Mouse (Mus musculus): ENCODE data around the gene Rpl3l. TPM values are rescaled to one million over a fixed set of nuclear protein-coding genes. Genes with fewer than 3 reads are reported as not detected.
A peak's percentile ranks its signal among the peaks of the same experiment; 100 is the strongest.

Gene Rpl3l
- polyA plus RNA-seq, 1 experiment from 2014 or later, result not detected

DNA sequence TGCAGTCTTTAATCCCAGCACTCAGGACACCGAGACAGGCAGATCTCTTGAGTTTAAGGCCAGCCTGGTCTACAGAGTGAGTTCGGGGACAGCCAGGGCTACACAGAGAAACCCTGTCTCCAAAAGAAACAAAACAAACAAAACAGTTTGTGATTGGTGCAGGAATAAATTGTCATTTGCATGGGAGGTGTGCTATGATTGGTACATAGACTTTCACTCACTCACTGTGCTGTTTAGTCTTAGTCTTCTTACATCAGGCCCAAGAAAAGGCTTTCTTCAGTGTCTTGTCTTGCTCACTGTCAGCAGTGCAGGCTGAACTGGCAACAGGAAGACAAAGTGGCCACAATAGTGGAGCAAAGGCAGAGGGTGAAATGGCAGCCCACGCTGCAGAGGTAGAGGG, 16.8 kb downstream of the Rpl3l start:
- Histone ChIP-seq H3K4me2 (no peak overlapping the region), H3K27ac (no peak overlapping the region), H3K9me3 (replicated peaks) (no peaks in the 10 kb centered on the region), H3K36me3 (peaks cover 23% of the 10 kb centered on the region), H3K4me3 (replicated peaks) (no peak overlapping the region), H3K9ac (no peak overlapping the region), H3K4me1 (replicated peaks) (peaks cover 8% of the 10 kb centered on the region), H3K27me3 (peaks cover 29% of the 10 kb centered on the region)
- no peak for DNase-seq
- no peak for ATAC-seq (ENCODE audit: low read depth)
- 72% methylated on average over 3 of the region's 3 CpGs for WGBS (ENCODE audit: insufficient replicate concordance)

DNA sequence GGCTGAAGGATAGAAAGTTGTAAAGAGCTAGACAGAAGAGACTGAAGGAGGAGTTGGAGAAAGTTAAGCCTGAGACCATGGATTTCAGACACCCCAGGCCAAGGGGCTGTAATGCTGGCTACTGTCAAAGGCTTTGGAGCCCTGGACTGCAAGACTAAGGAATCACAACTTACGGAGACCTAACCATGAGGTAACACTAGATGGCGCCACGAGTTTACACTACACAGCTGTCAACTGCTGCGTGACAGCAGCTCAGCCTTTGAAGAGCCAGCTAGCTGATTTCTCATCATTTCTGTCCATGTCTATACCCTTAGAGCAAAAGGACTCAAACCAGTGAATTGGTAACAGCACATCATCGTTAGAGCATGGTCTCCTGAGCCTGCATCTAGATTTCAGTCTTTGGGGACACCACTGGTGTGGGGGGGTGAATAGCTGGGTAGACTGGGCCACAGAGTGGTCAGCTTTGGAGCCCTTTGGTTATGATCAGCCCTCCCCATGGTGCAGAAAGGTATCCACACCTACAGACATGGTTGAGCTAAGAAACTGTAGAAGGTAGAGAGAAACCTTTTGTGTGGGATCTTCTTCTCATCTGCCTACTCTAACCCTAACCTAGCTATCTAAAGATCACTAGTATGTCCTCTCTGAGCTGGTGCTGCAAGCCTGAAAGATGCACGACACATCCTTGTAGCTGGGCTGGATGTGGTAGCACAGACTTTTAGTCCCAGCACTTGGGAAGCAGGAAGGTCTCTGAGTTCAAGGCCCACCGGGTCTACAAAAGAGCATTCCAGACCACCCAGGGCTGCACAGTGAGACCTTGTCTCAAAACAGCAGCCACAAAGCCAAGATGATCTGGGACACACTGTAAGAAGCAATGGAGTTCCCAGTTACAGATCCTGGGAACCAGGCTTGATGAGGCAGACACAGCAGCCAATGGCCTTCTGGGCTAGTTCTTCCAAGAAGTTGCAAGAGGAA, 18.2 kb downstream of the Rpl3l start:
- no peak overlapping the region for H3K9ac ChIP-seq
- H3K36me3 ChIP-seq, result peaks cover 13% of the 10 kb centered on the region; the same call in 1 of the 2 replicates
- H3K9me3 ChIP-seq (replicated peaks), result no peaks in the 10 kb centered on the region
- no peak overlapping the region for H3K27ac ChIP-seq
- no peak overlapping the region for H3K4me3 ChIP-seq (replicated peaks)
- WGBS (ENCODE audit: insufficient replicate concordance), result 18% methylated on average over 7 of the region's 7 CpGs
- H3K4me2 ChIP-seq, result no peak overlapping the region
- H3K4me1 ChIP-seq (replicated peaks), result no peaks in the 10 kb centered on the region
- H3K27me3 ChIP-seq, result peaks cover 42% of the 10 kb centered on the region
- DNase-seq (peak; percentile 63), ATAC-seq (ENCODE audit: low read depth) (peak; percentile 61)

DNA sequence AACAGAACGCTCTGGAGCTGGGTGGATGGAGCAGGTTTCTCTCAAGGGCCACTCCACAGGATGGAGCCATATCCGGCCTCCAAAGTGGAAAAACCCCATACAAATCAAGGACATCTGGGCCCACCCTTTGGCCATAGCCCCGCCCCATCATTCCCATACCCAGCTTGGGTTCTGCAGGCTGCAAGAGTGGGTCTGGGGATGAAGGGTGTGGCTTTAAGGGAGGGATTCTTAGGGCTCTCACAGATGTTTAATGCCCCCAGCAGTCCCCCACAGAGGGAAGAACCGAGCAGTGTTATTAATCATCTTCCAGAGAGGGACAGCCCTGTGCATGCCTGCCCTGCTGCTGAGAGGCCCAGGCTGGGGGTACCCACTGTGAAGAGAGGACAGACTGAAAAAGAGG, 19.4 kb downstream of the Rpl3l start:
- Histone ChIP-seq H3K27ac (no peak overlapping the region), H3K36me3 (peaks cover 4% of the 10 kb centered on the region; the same call in 1 of the 2 replicates), H3K9ac (no peak overlapping the region), H3K4me2 (no peak overlapping the region), H3K4me3 (replicated peaks) (no peak overlapping the region), H3K27me3 (peaks cover 54% of the 10 kb centered on the region), H3K9me3 (replicated peaks) (no peaks in the 10 kb centered on the region), H3K4me1 (replicated peaks) (no peaks in the 10 kb centered on the region)
- DNase-seq (no peak), ATAC-seq (ENCODE audit: low read depth) (no peak)
- 45% methylated on average over 4 of the region's 4 CpGs for WGBS (ENCODE audit: insufficient replicate concordance)

GRCm38 (mm10) chr17:24751528-24751927, 23.9 kb downstream of the Rpl3l start:
- H3K9ac ChIP-seq, result no peak overlapping the region
- peaks cover 96% of the 10 kb centered on the region for H3K27me3 ChIP-seq
- H3K27ac ChIP-seq, result no peak overlapping the region
- no peak for ATAC-seq (ENCODE audit: low read depth)
- no peak for DNase-seq
- H3K4me3 ChIP-seq (replicated peaks), result no peak overlapping the region
- H3K4me1 ChIP-seq (replicated peaks), result peaks cover 18% of the 10 kb centered on the region
- no peaks in the 10 kb centered on the region for H3K9me3 ChIP-seq (replicated peaks)
- no peak overlapping the region for H3K4me2 ChIP-seq
- no peaks in the 10 kb centered on the region for H3K36me3 ChIP-seq
- WGBS (ENCODE audit: insufficient replicate concordance), result 13% methylated on average over 4 of the region's 4 CpGs

DNA sequence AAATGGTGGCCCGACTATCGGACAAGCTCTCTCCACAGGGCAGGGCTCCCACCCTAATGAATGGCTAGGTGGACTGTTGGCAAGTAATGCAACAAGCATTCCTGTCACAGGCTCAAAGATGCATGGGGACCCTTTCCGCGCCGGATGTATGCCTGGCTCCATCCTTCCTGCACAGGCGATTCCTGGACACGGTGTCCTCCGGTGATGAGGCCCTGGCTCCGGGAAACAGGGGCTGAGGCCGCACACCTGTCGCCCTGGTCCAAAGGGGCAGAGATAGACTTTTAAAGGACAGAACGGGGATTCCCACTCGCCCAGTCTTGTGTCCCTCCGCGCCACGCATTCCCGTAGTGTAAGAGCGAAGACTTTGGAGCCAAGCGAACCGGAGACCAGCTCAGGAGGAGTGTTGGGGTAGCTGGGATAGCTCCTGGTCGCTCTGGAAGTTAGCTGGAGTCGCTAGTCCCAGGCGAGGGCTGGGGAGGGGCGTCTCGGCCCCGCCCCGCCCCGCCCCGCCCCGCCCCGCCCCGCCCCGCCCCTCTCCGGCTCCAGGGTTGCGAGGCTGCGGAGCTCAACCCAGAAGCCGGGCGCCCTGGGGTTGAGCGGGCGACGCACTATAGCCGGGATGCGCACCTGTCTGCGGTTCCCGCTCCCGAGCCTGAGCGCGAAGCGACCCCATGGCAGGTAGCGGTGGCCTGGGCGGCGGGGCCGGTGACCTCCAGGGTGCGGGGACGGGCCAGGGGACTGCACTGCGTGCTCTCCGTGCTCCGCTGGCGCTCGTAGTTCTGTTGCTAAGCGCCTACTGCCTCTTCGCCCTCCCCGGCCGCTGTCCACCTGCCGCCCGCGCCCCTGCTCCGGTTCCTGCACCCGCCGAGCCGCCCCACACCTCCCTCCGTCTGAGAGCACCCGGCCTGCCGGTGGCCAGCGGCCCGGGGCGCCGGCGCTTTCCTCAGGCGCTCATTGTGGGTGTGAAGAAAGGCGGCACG, 25.1 kb downstream of the Rpl3l start, which contains the start of gene Hs3st6:
Hs3st6 (plus strand) TSS at position 574 of the 980 bp plus-strand sequence.
- H3K27ac ChIP-seq, result no peak within 1 kb of the TSS
- peak within 1 kb of the TSS; percentile 77 for H3K4me2 ChIP-seq
- no peaks in the 10 kb centered on the region for H3K36me3 ChIP-seq
- H3K4me3 ChIP-seq (replicated peaks), result peak within 1 kb of the TSS; percentile 56
- H3K27me3 ChIP-seq, result peaks cover 96% of the 10 kb centered on the region
- peaks cover 18% of the 10 kb centered on the region for H3K4me1 ChIP-seq (replicated peaks)
- H3K9ac ChIP-seq, result peak within 1 kb of the TSS; percentile 22; the same call in 1 of the 2 replicates
- ATAC-seq (ENCODE audit: low read depth) (peak; percentile 71), DNase-seq (no peak)
- H3K9me3 ChIP-seq (replicated peaks), result no peaks in the 10 kb centered on the region
- WGBS (ENCODE audit: insufficient replicate concordance), result under 1% methylated on average over 80 of the region's 82 CpGs

DNA sequence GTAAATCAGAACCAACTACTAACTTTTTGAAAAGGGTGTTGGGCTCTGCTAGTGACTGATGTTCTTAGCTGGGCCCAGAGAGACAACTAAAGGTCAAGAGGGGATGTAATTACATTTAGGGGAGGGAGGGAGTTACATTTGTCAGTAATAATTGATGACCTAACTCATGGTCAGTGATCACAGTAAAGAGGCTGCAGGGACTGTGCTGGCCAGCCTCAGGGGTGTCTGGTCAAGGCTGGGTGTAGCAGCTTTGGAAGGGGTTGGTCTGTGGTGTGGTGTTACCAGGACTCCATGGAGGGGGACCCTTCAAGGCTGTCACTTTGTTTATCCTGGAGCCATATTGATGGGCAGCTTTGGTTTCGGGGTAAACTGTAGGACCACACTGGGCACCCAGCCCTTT, 29.8 kb downstream of the Rpl3l start:
- no peak overlapping the region for H3K4me3 ChIP-seq (replicated peaks)
- peaks cover 15% of the 10 kb centered on the region for H3K4me1 ChIP-seq (replicated peaks)
- H3K9me3 ChIP-seq (replicated peaks), result no peaks in the 10 kb centered on the region
- ATAC-seq (ENCODE audit: low read depth) (no peak), DNase-seq (no peak)
- H3K36me3 ChIP-seq, result no peaks in the 10 kb centered on the region
- H3K4me2 ChIP-seq, result no peak overlapping the region
- no peak overlapping the region for H3K9ac ChIP-seq
- peaks cover 81% of the 10 kb centered on the region for H3K27me3 ChIP-seq
- no peak overlapping the region for H3K27ac ChIP-seq
- WGBS (ENCODE audit: insufficient replicate concordance), result 67% methylated on average over 1 of the region's 1 CpGs

DNA sequence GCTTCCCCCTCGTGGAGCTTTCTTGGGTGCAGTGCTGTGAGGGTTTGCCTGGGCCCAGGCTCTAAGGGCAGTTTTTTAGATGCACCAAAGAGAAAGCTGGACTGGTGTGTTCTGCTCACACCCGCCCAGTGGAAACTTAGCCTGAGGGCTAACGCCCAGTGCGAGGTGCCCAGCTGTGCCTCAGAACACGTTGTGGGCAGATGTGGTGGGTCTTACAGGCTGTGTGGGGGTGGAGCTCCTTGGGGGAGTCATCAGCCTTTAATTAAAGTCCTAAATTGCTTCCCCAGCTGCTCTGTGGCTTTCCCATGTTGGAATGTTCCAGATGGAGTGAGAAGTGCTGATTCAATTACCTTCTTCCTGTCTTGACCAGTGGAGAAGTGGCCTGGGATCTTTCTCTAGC, 33.5 kb downstream of the Rpl3l start:
- H3K4me3 ChIP-seq (replicated peaks), result no peak overlapping the region
- no peak overlapping the region for H3K27ac ChIP-seq
- no peaks in the 10 kb centered on the region for H3K9me3 ChIP-seq (replicated peaks)
- no peaks in the 10 kb centered on the region for H3K36me3 ChIP-seq
- DNase-seq (no peak), ATAC-seq (ENCODE audit: low read depth) (no peak)
- no peak overlapping the region for H3K4me2 ChIP-seq
- H3K27me3 ChIP-seq, result peaks cover 60% of the 10 kb centered on the region
- WGBS (ENCODE audit: insufficient replicate concordance), result 43% methylated on average over 5 of the region's 5 CpGs
- H3K9ac ChIP-seq, result no peak overlapping the region
- H3K4me1 ChIP-seq (replicated peaks), result no peaks in the 10 kb centered on the region

DNA sequence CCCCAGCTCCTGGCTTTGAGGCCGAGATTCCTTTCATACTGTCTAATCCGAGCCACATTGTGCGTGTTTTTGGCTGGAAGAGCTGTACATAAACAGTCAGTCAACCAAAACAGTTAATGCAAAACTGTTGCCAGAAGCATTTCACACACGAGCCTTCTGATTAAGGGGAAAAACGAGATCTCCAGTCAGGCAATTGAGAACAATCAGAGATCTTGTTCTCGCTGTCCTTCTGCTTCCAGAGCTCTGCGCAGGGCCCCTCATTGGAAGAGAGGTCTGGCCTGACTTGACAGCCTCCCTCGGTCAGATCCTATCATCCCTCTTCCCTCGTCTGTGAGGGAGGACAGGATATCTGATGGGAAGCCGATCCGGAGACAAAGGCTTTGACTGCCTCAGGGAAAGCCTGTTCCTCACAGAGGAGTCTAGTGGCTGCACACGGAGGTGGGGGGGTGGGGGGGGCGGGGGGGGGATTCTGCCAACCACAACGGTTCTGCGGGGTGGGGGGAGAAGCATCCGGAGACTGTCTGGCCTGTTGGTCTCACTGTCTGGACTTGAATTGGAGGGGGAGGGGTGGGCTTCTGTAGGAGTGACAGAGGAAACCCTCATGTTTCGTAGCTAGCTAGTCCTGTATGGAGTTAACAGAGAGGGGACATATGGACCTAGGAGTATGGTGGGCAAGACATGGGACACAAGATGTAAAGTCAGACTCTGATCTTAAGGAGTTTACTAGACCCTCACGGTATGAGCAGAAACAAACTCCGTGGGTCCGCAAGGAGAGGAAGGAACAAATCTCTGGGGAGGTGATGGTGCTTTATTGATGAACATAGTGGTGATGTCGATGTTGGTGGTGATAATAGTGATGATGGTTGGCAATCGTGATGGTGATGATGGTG, 37.6 kb downstream of the Rpl3l start:
- no peaks in the 10 kb centered on the region for H3K36me3 ChIP-seq
- ATAC-seq (ENCODE audit: low read depth), result no peak
- peaks cover 65% of the 10 kb centered on the region for H3K27me3 ChIP-seq
- no peak for DNase-seq
- WGBS (ENCODE audit: insufficient replicate concordance), result 32% methylated on average over 22 of the region's 22 CpGs
- H3K9me3 ChIP-seq (replicated peaks), result no peaks in the 10 kb centered on the region
- no peak overlapping the region for H3K4me2 ChIP-seq
- no peaks in the 10 kb centered on the region for H3K4me1 ChIP-seq (replicated peaks)
- no peak overlapping the region for H3K9ac ChIP-seq
- no peak overlapping the region for H3K4me3 ChIP-seq (replicated peaks)
- no peak overlapping the region for H3K27ac ChIP-seq

GRCm38 (mm10) chr17:24766266-24766875, 38.8 kb downstream of the Rpl3l start:
- Histone ChIP-seq H3K27ac (no peak overlapping the region), H3K36me3 (no peaks in the 10 kb centered on the region), H3K9me3 (replicated peaks) (no peaks in the 10 kb centered on the region), H3K27me3 (peaks cover 60% of the 10 kb centered on the region), H3K4me1 (replicated peaks) (no peaks in the 10 kb centered on the region), H3K9ac (no peak overlapping the region), H3K4me2 (no peak overlapping the region), H3K4me3 (replicated peaks) (no peak overlapping the region)
- WGBS (ENCODE audit: insufficient replicate concordance), result 27% methylated on average over 12 of the region's 12 CpGs
- DNase-seq (no peak), ATAC-seq (ENCODE audit: low read depth) (no peak)

- Histone ChIP-seq H3K9me3 (replicated peaks) (0 out of 2 replicates have a peak, but pooled peaks cover 5% of the 10 kb centered on the region), H3K27me3 (peaks cover 57% of the 10 kb centered on the region), H3K27ac (no peak overlapping the region), H3K4me2 (no peak overlapping the region), H3K36me3 (no peaks in the 10 kb centered on the region), H3K4me3 (replicated peaks) (no peak overlapping the region), H3K4me1 (replicated peaks) (no peaks in the 10 kb centered on the region), H3K9ac (no peak overlapping the region)
- ATAC-seq (ENCODE audit: low read depth) (no peak), DNase-seq (no peak)
- 34% methylated on average over 3 of the region's 3 CpGs for whole genome bisulfite sequencing (ENCODE audit: insufficient replicate concordance)
These were observed 41.5 kb downstream of the Rpl3l start for GRCm38 (mm10) chr17:24769146-24769545.
